Mouse (Mus musculus) myocyte (in vitro differentiated cells): ENCODE measurements around the gene Fam189a2.

Experiments
- E2F4 ChIP-seq: IDR thresholded peaks from one replicate; pipeline ENCODE4 v1.6.1; 2011; ENCODE audit warnings: mild to moderate bottlenecking, control low read depth, moderate library complexity; ENCODE audit not compliant: insufficient read depth
- MYOG ChIP-seq, 3 experiments: IDR thresholded peaks; one replicate each; pipeline ENCODE4 v1.6.1; 2011; ENCODE audit warnings: control low read depth in 2 of 3, low read depth in 2 of 3, mild to moderate bottlenecking in 2 of 3; ENCODE audit not compliant: insufficient read length in 2 of 3, control insufficient read depth in 1 of 3, insufficient read depth in 1 of 3

DNA sequence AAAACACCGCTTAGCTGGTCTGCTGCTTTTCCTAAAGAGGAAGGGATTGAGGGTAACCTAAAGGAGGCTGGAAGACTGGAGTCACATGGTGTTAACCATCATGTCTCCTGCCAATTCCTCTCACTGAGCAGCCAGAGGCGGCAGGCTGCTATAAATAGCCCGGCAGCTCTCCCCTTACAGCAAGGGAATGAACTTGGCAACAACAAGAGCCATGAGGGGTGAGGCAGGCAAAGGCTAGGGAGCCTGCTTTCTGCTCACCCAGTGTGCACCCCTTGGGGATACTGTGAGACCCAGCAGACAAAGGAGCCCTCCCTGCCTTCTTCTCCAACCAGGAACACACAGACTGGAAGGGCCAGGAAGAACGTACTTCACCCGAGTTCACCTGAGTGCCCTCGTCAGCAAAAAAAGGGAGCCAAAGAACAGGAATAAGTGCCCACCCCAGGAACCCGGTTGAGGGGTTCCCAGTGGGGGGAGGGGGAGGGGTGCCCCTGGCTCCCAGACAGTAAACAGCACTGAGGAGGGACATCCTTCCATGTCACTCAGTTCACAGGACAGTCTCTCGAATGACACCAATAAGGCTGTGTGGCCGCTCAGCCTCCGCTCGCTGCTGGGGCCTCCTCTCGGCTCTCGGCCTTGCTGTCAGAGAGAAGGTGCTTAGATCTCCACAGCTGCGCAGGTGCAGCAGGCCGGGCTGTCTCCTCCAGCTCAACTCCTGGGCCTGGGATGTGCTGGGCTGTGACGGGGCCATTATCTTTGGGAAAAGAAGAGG lies 57.8 kb downstream of the Fam189a2 start:
- TF ChIP-seq E2F4 (no peak), MYOG (IDR thresholded peaks at IDR 0.05; ENCODE audit: control insufficient read depth in 1 of 3, insufficient read depth in 1 of 3, insufficient read length in 2 of 3, low read depth in 2 of 3) (no peak)
